Mouse (Mus musculus) Patski (cell line): Measurements from ENCODE around the gene Slc25a26. TPM values are rescaled to one million over a fixed set of nuclear protein-coding genes. Genes with fewer than 3 reads are reported as not detected.

Source experiments
- ATAC-seq: fragments of 100-300 bp; one replicate; pipeline ENCODE4 v1.8.0; 2021
- CTCF ChIA-PET: fragments of 350-600 bp; sonication (Branson Sonifier 250); formaldehyde crosslinking; loops from one replicate; lab custom pipeline; 2022; ENCODE audit warnings: inconsistent platforms; lab: Charles Lee
- POLR2A ChIA-PET: fragments of 350-600 bp; sonication (Branson Sonifier 250); formaldehyde crosslinking; loops from one replicate; lab custom pipeline; 2022; ENCODE audit warnings: antibody characterized with exemption, inconsistent platforms; lab: Charles Lee
- DNase-seq: peaks from one replicate; pipeline ENCODE4 v3.0.0-alpha.2; 2011; ENCODE audit warnings: low read depth, low spot score
- H3K27me3 ChIP-seq: fragments of 371-371 bp; one replicate; pipeline ENCODE4 v1.5.1; 2021
- CTCF ChIP-seq: fragments of 100-300 bp; IDR thresholded peaks from one replicate; pipeline ENCODE4 v1.5.1; 2021
- in situ Hi-C: fragments of 300-500 bp; cut with MboI; formaldehyde crosslinking; loops from 3 replicates; pipeline ENCODE4 v1.11.1; 2018; ENCODE audit warnings: low pct_unique_long_range_greater_than_20kb, mixed read lengths
- polyA plus RNA-seq: library from polyadenylated mRNA; unstranded; gene quantifications from one replicate; pipeline ENCODE4 v1.2.3, GENCODE M21; 2021

Slc25a26 gene
- polyA plus RNA-seq, 1 experiment from 2014 or later: 13.2 TPM

DNA sequence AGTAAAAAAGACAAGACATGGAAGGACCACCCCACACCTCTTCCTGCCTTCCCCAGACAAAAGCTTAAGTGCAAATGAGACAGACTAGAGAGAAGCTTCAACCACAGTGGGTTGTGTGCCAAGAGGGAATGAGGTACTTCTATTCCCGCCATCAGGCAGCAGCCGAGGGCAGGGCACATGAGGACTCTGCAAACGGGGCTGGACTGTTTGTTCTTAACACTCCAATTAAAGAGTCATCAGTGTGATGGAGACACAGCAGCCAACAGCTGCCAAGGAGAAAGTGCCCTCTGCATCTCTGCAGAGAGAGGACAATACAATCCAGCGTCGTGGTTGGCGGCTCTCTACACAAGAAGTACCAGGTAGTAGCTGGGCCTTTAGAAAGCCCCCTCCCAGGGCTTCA lies 128.7 kb downstream of the Slc25a26 start:
- in situ Hi-C loops: no loop called here
- CTCF ChIA-PET: no interaction called here
- DNase-seq: no peak
- POLR2A ChIA-PET: interaction anchor here (0.8 kb wide), 1 partner anchor 25 kb away, joined by 3 read pairs; no protein-coding TSS in a partner anchor
- no peak for TF ChIP-seq CTCF
- H3K27me3 ChIP-seq: no peaks in the 10 kb centered on the region
- no peak for ATAC-seq

GRCm38 (mm10) chr6:94631051-94631778 lies 131.1 kb downstream of the Slc25a26 start:
- POLR2A ChIA-PET: no interaction called here
- CTCF ChIA-PET: interaction anchor here (0.9 to 1.6 kb wide), 2 partner anchors 8 to 18 kb away, joined by 3 to 5 read pairs; no protein-coding TSS in a partner anchor

GRCm38 (mm10) chr6:94631779-94632082 lies 131.6 kb downstream of the Slc25a26 start:
- TF ChIP-seq CTCF: no peak
- ATAC-seq (no peak), DNase-seq (no peak)
- ChIA-PET CTCF (interaction anchor here (0.9 to 1.6 kb wide), 2 partner anchors 8 to 18 kb away, joined by 3 to 5 read pairs; no protein-coding TSS in a partner anchor), POLR2A (no interaction called here)
- no peaks in the 10 kb centered on the region for H3K27me3 ChIP-seq
- in situ Hi-C loops: loop anchor here (5.0 kb wide), 1 partner anchor 66 kb away; no protein-coding TSS in a partner anchor

More at GRCm38 (mm10) chr6:94631051-94631778, 131.1 kb downstream of the Slc25a26 start:
- in situ Hi-C loops: loop anchor here (5.0 kb wide), 1 partner anchor 66 kb away; no protein-coding TSS in a partner anchor
- no peak for TF ChIP-seq CTCF
- DNase-seq (no peak), ATAC-seq (no peak)
- no peaks in the 10 kb centered on the region for H3K27me3 ChIP-seq

DNA sequence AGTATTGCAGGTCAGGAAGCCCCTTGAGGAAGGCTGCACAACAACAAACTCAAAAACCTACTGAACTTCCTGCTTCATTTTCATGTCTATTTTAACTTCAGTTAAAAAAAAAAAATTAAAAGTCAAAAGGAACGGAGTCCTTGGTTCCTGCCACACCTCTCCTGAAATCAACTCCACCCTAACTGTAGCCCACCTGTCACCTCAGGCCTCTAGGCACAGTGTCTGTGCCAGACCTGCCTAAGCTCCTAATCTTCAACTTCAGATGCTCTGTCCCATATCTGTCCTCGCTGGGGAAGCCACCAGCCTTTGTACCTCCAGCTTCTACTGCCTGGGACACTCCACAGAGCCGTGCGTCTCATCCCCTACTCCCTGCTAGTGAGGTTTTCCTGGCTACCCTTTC lies 134.1 kb downstream of the Slc25a26 start:
- DNase-seq: no peak
- ChIA-PET POLR2A (interaction anchor here (0.6 to 0.9 kb wide), 3 partner anchors 13 to 19 kb away, joined by 3 to 4 read pairs (median 3); no protein-coding TSS in a partner anchor), CTCF (interaction anchor here (1.0 to 2.0 kb wide), 2 partner anchors 12 to 15 kb away, joined by 3 to 9 read pairs; no protein-coding TSS in a partner anchor)
- no peak for ATAC-seq
- in situ Hi-C loops: loop anchor here (5.0 kb wide), 1 partner anchor 63 kb away; no protein-coding TSS in a partner anchor
- H3K27me3 ChIP-seq: no peaks in the 10 kb centered on the region
- no peak for TF ChIP-seq CTCF

- ChIA-PET POLR2A (interaction anchor here (0.8 to 1.4 kb wide), 3 partner anchors 13 to 65 kb away, joined by 3 to 4 read pairs (median 4); partner anchors contain the start of gene Lrig1), CTCF (interaction anchor here (1.0 to 2.0 kb wide), 3 partner anchors 12 to 59 kb away, joined by 3 to 9 read pairs (median 3); no protein-coding TSS in a partner anchor)
- no peak for TF ChIP-seq CTCF
- ATAC-seq (peak; percentile 81), DNase-seq (no peak)
- in situ Hi-C loops: loop anchor here (5.0 kb wide), 1 partner anchor 63 kb away; no protein-coding TSS in a partner anchor
- H3K27me3 ChIP-seq: no peaks in the 10 kb centered on the region
These were observed 134.6 kb downstream of the Slc25a26 start for GRCm38 (mm10) chr6:94634710-94635109.

- in situ Hi-C loops: no loop called here
- no peak for DNase-seq
- CTCF ChIA-PET: interaction anchor here (1.0 to 2.0 kb wide), 5 partner anchors 9 to 59 kb away, joined by 3 to 9 read pairs (median 3); no protein-coding TSS in a partner anchor
- no peaks in the 10 kb centered on the region for H3K27me3 ChIP-seq
- peak; percentile 8 for ATAC-seq
- POLR2A ChIA-PET: interaction anchor here (0.8 to 3.9 kb wide), 3 partner anchors 9 to 65 kb away, joined by 4 to 16 read pairs (median 4); partner anchors contain the start of gene Lrig1
- no peak for TF ChIP-seq CTCF
These were observed 135.2 kb downstream of the Slc25a26 start for GRCm38 (mm10) chr6:94635343-94635742.

- POLR2A ChIA-PET: interaction anchor here (3.9 kb wide), 1 partner anchor 10 kb away, joined by 16 read pairs; no protein-coding TSS in a partner anchor
- DNase-seq (no peak), ATAC-seq (no peak)
- no peak for TF ChIP-seq CTCF
- in situ Hi-C loops: no loop called here
- H3K27me3 ChIP-seq: no peaks in the 10 kb centered on the region
- CTCF ChIA-PET: interaction anchor here (1.4 kb wide), 1 partner anchor 10 kb away, joined by 6 read pairs; no protein-coding TSS in a partner anchor
These were observed 136.9 kb downstream of the Slc25a26 start for GRCm38 (mm10) chr6:94637024-94637434.

GRCm38 (mm10) chr6:94640297-94640696 lies 140.2 kb downstream of the Slc25a26 start:
- DNase-seq (peak; percentile 95), ATAC-seq (peak; percentile 79)
- no peaks in the 10 kb centered on the region for H3K27me3 ChIP-seq
- ChIA-PET POLR2A (no interaction called here), CTCF (interaction anchor here (1.4 kb wide), 1 partner anchor 33 kb away, joined by 3 read pairs; no protein-coding TSS in a partner anchor)
- TF ChIP-seq CTCF: no peak
- in situ Hi-C loops: no loop called here

DNA sequence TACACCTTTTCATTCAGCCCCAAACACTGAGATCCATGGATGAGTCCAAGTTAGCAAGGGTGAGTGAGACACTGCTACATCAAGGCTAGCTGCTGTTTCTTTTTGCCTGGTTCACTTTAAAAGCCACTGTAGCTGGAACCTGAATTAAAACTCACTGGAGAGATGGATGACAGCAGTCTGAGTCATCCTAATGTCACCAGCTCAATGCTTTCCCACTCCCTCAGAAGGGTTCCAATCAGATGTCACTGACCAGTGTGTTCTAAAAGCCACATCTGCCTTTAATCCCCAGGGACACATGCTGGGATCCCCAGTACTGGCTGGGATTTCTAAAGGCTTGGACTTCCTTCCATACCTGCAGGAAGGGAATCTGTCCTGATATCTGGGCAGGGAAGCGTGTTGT lies 141.9 kb downstream of the Slc25a26 start:
- ChIA-PET POLR2A (no interaction called here), CTCF (interaction anchor here (0.7 to 1.3 kb wide), 2 partner anchors 12 to 15 kb away, joined by 3 read pairs; no protein-coding TSS in a partner anchor)
- in situ Hi-C loops: no loop called here
- no peak for TF ChIP-seq CTCF
- no peak for DNase-seq
- ATAC-seq: no peak
- H3K27me3 ChIP-seq: no peaks in the 10 kb centered on the region

- in situ Hi-C loops: no loop called here
- ATAC-seq (no peak), DNase-seq (no peak)
- no peaks in the 10 kb centered on the region for H3K27me3 ChIP-seq
- ChIA-PET POLR2A (no interaction called here), CTCF (interaction anchor here (0.9 to 1.1 kb wide), 2 partner anchors 8 to 17 kb away, joined by 3 read pairs; no protein-coding TSS in a partner anchor)
- no peak for TF ChIP-seq CTCF
These were observed 143.9 kb downstream of the Slc25a26 start for GRCm38 (mm10) chr6:94643989-94644388.
